Mouse (Mus musculus) liver, embryonic 14.5 days (tissue): ENCODE measurements around the gene Lin28b. TPM values are rescaled to one million over a fixed set of nuclear protein-coding genes. Genes with fewer than 3 reads are reported as not detected.

Experiments used
- ATAC-seq: fragments of 200-750 bp; cut with Nextera tagmentation; 2 replicates; pipeline ENCODE4 v1.8.0; 2017; ENCODE audit warnings: moderate number of reproducible peaks, mild to moderate bottlenecking, moderate library complexity; ENCODE audit not compliant: insufficient read depth
- DNase-seq, 3 experiments: peaks; one replicate each; pipeline ENCODE4 v3.0.0-alpha.2; 2012 to 2013; ENCODE audit warnings: low read depth in 3 of 3, low spot score in 3 of 3
- H3K27ac ChIP-seq: fragments of 300-500 bp; sonication (generic); 2 replicates; pipeline ENCODE4 v1.5.1; 2014; ENCODE audit warnings: moderate library complexity, mild to moderate bottlenecking, control low read depth, inconsistent platforms
- H3K27me3 ChIP-seq: fragments of 300-500 bp; sonication (generic); 2 replicates; pipeline ENCODE4 v1.6.1; 2014; ENCODE audit warnings: mild to moderate bottlenecking, low read length, moderate library complexity; ENCODE audit not compliant: control insufficient read depth, insufficient read depth
- H3K36me3 ChIP-seq: fragments of 300-500 bp; sonication (generic); replicated peaks from 2 replicates; pipeline ENCODE4 v1.6.1; 2014; ENCODE audit warnings: low read depth; ENCODE audit not compliant: control insufficient read depth, insufficient read depth
- H3K4me1 ChIP-seq, 2 experiments: fragments of 200-500 bp in 1 of 2; fragments of 300-500 bp in 1 of 2; sonication (generic) in 1 of 2; replicated peaks; 2 replicates each; pipeline ENCODE4 v1.6.1; 2012 to 2014; ENCODE audit warnings: antibody characterized with exemption in 1 of 2, inconsistent platforms in 1 of 2, low read length in 1 of 2; ENCODE audit not compliant: control insufficient read depth in 2 of 2, insufficient read depth in 2 of 2
- H3K4me2 ChIP-seq: fragments of 300-500 bp; sonication (generic); 2 replicates; pipeline ENCODE4 v1.6.1; 2014; ENCODE audit warnings: low read depth, mild to moderate bottlenecking, control low read depth, moderate library complexity
- H3K4me3 ChIP-seq, 2 experiments: fragments of 200-500 bp in 1 of 2; fragments of 300-500 bp in 1 of 2; sonication (generic) in 1 of 2; 2 replicates each; pipeline ENCODE4 v1.5.1; 2012 to 2014; ENCODE audit warnings: low read depth in 2 of 2, low read length in 2 of 2, mild to moderate bottlenecking in 2 of 2, control low read depth in 1 of 2, inconsistent platforms in 1 of 2, moderate library complexity in 1 of 2; ENCODE audit not compliant: insufficient read depth in 1 of 2
- H3K9ac ChIP-seq: fragments of 300-500 bp; sonication (generic); replicated peaks from 2 replicates; pipeline ENCODE4 v1.6.1; 2014; ENCODE audit warnings: mild to moderate bottlenecking, control low read depth, moderate library complexity
- H3K9me3 ChIP-seq: fragments of 300-500 bp; sonication (generic); 2 replicates; pipeline ENCODE4 v1.6.1; 2016; ENCODE audit warnings: low read length, mixed read lengths; ENCODE audit not compliant: control insufficient read depth
- CTCF ChIP-seq: IDR thresholded peaks from 2 replicates; pipeline ENCODE4 v1.5.1; 2016; ENCODE audit warnings: antibody characterized with exemption, low read depth, control low read depth
- EP300 ChIP-seq: IDR thresholded peaks from 2 replicates; pipeline ENCODE4 v1.6.1; 2016; ENCODE audit warnings: antibody characterized with exemption, low read depth
- whole genome bisulfite sequencing: fragments of 180-500 bp; shearing (Covaris S2); extraction: QIAGEN DNeasy Blood & Tissue Kit; methylation state at CpG from one replicate; pipeline ENCODE4 v1.1.7; 2014; ENCODE audit not compliant: insufficient replicate concordance; 5-methylcytosine and 5-hydroxymethylcytosine counted together
- polyA plus RNA-seq, 2 experiments: library from polyadenylated mRNA; depleted of rRNA in 1 of 2; stranded (reverse) in 1 of 2; unstranded in 1 of 2; fragments of >200 nt; fragmentation: Nextera tagmentation in 1 of 2; extraction: Ambion mirVana in 1 of 2; gene quantifications; 2 replicates each; pipeline versions ENCODE4 v1.2.1 to v1.2.3; 2012 to 2014

Gene Lin28b
- polyA plus RNA-seq, 2 experiments, result 5.9 to 8.8 TPM

DNA sequence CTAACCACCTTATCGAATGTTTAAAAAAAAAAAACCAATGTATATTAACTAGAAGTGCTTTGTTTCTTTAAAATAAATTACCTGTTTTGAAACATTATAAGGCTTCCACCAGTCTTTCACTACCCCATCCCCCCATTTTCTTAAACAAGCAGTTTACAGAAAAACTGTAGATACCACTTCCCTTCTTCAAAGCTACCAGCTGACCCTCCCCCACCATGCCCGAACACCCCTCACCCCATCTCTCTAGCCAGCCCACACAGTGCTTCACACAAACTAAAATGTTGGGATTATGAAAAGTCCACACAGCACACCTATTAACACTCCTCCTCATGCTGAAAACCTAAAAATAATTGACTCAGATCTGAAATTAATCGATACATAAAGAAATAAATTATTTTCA, 14.9 kb downstream of the Lin28b start:
- Histone ChIP-seq H3K27ac (no peak overlapping the region), H3K4me3 (no peak overlapping the region; a peak in 1 of 4 replicates), H3K9ac (no peak overlapping the region), H3K27me3 (no peaks in the 10 kb centered on the region), H3K36me3 (no peaks in the 10 kb centered on the region), H3K4me2 (peak overlapping the region; percentile 79), H3K9me3 (no peaks in the 10 kb centered on the region), H3K4me1 (peaks cover 3 to 6% of the 10 kb centered on the region in 2 experiments; a peak in 2 of 4 replicates)
- DNase-seq (no peak), ATAC-seq (no peak)
- WGBS, result 12% methylated on average over 3 of the region's 3 CpGs
- TF ChIP-seq EP300, result no peak
- no peak for TF ChIP-seq CTCF

DNA sequence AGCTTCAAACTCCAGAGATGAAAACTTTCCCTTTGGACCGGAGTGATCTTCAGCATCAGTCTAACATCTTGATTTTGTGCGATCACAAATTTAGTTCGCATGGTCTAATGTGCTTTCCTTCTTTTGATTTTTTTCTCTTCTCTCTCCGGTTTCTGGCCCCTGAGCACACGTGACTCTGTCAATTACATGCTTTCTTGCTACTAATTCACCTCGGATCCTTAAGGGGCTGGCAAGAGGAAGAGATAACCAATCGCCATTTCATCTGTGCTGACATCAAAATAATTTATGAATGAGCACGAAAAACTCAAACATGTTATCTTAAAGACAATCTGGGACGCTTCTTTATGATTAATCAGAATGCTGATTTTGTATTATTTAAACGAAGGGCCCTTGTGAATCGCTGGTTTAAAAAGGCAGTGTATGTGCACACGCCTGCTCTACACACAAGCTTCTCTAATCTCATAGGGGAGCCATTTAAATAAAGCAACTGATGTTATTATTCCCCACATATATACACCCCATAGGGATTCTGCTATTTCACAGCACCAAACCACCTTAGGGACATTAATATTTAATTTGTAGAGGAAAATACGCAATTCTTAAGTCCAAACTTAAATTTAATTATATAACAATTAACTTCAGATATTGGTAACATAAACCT, 16.0 kb downstream of the Lin28b start:
- H3K4me3 ChIP-seq, result peak overlapping the region; percentile 47 to 69
- DNase-seq (no peak), ATAC-seq (peak; percentile 44; the same call in 1 of the 2 replicates)
- H3K36me3 ChIP-seq, result no peaks in the 10 kb centered on the region
- no peaks in the 10 kb centered on the region for H3K27me3 ChIP-seq
- peak overlapping the region; percentile 79 for H3K4me2 ChIP-seq
- H3K27ac ChIP-seq, result no peak overlapping the region
- TF ChIP-seq CTCF (no peak), EP300 (no peak)
- no peaks in the 10 kb centered on the region for H3K9me3 ChIP-seq
- 1% methylated on average over 13 of the region's 13 CpGs for WGBS
- peaks cover 3 to 6% of the 10 kb centered on the region in 2 experiments; a peak in 2 of 4 replicates for H3K4me1 ChIP-seq
- peak overlapping the region; percentile 47 for H3K9ac ChIP-seq

DNA sequence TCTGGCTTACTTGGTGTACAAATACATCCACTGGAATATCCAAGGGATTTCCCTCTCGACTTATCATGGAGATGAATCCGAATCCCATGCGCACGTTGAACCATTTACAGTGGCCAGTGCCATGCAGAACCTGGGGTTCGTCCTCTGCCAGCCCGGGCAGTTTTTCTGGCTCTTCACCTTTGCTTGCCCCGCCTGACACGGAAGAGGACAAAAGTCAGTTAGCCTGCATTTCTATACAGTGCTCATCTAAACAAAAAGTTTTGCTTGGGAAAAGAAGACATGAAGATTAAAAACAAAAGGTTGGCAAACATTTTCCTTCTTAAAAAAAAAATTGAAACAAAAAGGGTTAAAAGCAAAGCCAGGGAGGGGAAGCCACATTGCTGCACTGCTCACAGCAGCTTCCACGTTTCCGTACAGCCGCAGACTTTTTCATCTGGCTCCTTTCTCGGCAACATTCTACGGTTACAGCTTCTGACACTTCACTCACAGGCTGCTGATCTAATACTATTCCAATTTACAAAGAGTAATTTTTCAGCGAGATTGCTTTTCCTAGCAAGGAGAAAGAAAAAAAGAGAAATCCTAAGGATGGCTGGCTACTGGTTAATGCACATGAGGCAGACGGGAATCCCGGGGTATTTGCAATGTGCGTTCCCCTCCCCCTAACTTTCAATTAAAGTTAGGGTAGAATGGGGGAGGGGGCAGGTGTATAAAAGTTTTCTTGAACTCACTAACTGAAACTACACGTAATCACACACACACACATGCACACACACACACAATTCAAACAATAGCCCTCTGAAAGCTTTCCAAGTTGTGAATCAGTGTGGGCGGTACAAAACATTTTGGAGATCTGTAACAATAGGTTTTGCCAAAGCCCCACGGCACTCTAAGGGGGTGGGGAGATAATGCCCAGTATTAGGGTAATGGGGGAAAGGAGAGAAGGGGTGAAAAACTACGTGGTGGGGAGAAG, 16.9 kb downstream of the Lin28b start:
- Histone ChIP-seq H3K4me1 (peaks cover 3 to 6% of the 10 kb centered on the region in 2 experiments; a peak in 2 of 4 replicates), H3K4me3 (peak overlapping the region; percentile 47 to 69), H3K27ac (peak overlapping the region; percentile 40), H3K4me2 (peak overlapping the region; percentile 79), H3K9ac (peak overlapping the region; percentile 47), H3K27me3 (no peaks in the 10 kb centered on the region), H3K9me3 (no peaks in the 10 kb centered on the region), H3K36me3 (no peaks in the 10 kb centered on the region)
- TF ChIP-seq EP300 (no peak), CTCF (no peak)
- ATAC-seq, result peak; percentile 58; the same call in 1 of the 2 replicates
- DNase-seq, result no peak
- WGBS, result 1% methylated on average over 21 of the region's 21 CpGs

- Histone ChIP-seq H3K9me3 (no peaks in the 10 kb centered on the region), H3K27me3 (no peaks in the 10 kb centered on the region), H3K4me3 (peak overlapping the region; percentile 45 to 47), H3K27ac (no peak overlapping the region), H3K9ac (peak overlapping the region; percentile 28; the same call in 1 of the 2 replicates), H3K4me2 (peak overlapping the region; percentile 79), H3K36me3 (no peaks in the 10 kb centered on the region), H3K4me1 (peaks cover 3 to 6% of the 10 kb centered on the region in 2 experiments; a peak in 2 of 4 replicates)
- TF ChIP-seq CTCF, result no peak
- TF ChIP-seq EP300, result no peak
- DNase-seq, result no peak
- 22% methylated on average over 4 of the region's 4 CpGs for WGBS
- ATAC-seq, result no peak
Observed at GRCm38 (mm10) chr10:45468180-45468915, 17.8 kb downstream of the Lin28b start.
